Mouse (Mus musculus) left cerebral cortex, postnatal 14 days (tissue): ENCODE data around the gene Igbp1b. TPM values are rescaled to one million over a fixed set of nuclear protein-coding genes. Genes with fewer than 3 reads are reported as not detected.

Source experiments
- DNase-seq, 2 experiments: peaks; one replicate each; pipeline ENCODE4 v3.0.0; 2021 to 2022; ENCODE audit warnings: low spot score in 2 of 2, mixed read lengths in 1 of 2
- intact Hi-C: fragments of 180-260 bp; cut with DNase I; formaldehyde crosslinking; loops from one replicate; pipeline ENCODE4 v1.15.1; 2025
- long read RNA-seq, 2 experiments: library from polyadenylated mRNA; stranded (forward); transcript quantifications; one replicate each; pipeline ENCODE4 v2.0.0; 2021
- total RNA-seq, 2 experiments: library from RNA; stranded (reverse); gene quantifications; 2 replicates each; pipeline ENCODE4 v1.2.3; 2021

Igbp1b gene
- 1 to 10 TPM; 1.4 TPM for total RNA-seq
- long read RNA-seq, experiment 1, partial matches to known transcripts, result 0 of 2 reads
- long read RNA-seq, experiment 1, other reads (novel, unspliced or antisense), result 0 of 2 reads
- long read RNA-seq, experiment 2, result 0 reads

GRCm38 (mm10) chr6:138658516-138658915 lies at the start of gene Igbp1b:
Gene Igbp1b (minus strand): TSS chr6:138658544.
- intact Hi-C loops, result no loop called here

GRCm38 (mm10) chr6:138682959-138683358 lies 24.6 kb upstream of the Igbp1b start:
- DNase-seq, result no peak
- intact Hi-C loops, result no loop called here

More at GRCm38 (mm10) chr6:138658516-138658915, at the start of gene Igbp1b:
- DNase-seq, result peak; percentile 19 to 72

GRCm38 (mm10) chr6:138672704-138673141 lies 14.4 kb upstream of the Igbp1b start:
- intact Hi-C loops, result no loop called here
- DNase-seq, result no peak

DNA sequence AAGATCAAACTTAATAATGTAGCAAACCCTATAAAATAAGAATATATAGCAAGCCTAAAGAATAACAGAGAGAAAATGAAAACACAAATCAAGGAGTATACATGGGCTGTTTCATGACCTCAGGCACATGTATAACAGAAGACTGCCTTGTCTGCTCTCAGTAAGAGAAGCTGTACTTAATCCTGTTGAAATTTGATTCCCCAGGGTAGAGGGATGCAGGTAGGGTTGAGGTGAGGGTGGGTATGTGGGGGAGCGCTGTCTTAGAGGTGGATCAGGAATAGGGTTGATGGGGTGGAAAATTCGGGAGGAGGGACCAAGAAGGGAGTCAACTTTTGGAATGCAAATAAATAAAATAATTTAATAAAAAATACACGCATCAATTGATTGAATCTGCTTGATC lies 7.1 kb upstream of the Igbp1b start:
- DNase-seq, result no peak
- intact Hi-C loops, result no loop called here

GRCm38 (mm10) chr6:138645604-138646003 lies 12.7 kb downstream of the Igbp1b start:
- no peak for DNase-seq
- intact Hi-C loops, result no loop called here

DNA sequence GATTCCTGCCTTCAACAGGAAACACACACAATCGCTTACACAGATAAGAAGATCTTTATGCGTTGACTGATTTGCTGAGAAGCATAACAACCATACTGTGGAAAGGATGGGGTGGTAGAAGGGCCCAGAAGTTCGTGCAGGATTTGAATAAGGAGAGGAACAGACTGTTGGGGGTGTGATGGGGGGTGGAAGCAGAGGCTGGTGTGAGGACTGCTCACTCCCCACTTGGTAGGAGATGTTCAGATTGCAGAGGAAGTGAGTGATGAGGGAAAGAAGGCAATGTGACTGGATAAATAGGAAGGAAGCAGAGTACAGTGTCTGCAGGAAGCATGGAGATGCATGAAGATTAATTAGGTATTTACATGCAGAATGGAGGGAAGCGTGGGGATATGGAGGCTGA lies 19.0 kb downstream of the Igbp1b start:
- DNase-seq, result peak in 1 of 2 experiments; percentile 4
- intact Hi-C loops, result no loop called here

GRCm38 (mm10) chr6:138620786-138621185 lies 37.6 kb downstream of the Igbp1b start:
- intact Hi-C loops, result no loop called here
- DNase-seq, result no peak

- DNase-seq, result no peak
- intact Hi-C loops, result no loop called here
Observed at GRCm38 (mm10) chr6:138618396-138618795, 39.9 kb downstream of the Igbp1b start.

Other genes starting within 250 kb of the Igbp1b start
- gene Lmo3, start 76.6 kb downstream of the Igbp1b start, total RNA-seq, result 100 to 1,000 TPM; 145 to 192 TPM